ENCODE assay signal across 23 mouse cellular contexts in the genomic region with DNA sequence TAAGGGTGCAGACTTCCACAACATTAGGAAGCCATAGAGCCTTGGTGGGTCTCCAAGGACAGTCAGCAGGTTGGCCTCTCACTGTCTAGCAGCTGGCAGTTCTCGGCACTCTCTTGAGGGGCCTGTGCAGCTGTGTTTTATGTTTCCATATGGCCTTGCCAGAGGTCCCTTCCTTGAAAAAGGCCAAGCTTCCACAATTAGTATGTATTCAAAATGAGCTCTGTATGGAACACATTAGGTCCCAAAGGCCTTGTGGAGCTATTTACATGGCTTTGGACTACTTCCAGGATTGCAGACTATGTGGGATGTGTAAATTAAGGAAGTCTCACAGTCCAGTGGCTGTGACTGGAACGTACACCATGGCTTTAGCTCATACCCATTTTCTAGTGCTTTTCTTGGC. TPM values are rescaled to one million over a fixed set of nuclear protein-coding genes. Genes with fewer than 3 reads are reported as not detected.
DNase-seq lines count a peak whose midpoint lies in the region; ATAC-seq and TF ChIP-seq lines count a peak whose summit lies in the region.
"Had no signal": no experiment of that assay in that cellular context is flagged by ENCODE, and none has a peak within 500 bp of the region (broad histone marks: within the 10 kb centered on the region; RNA-seq: fewer than 3 reads in every experiment).

No protein-coding gene starts in this region.

- H3K9ac ChIP-seq in heart, embryonic 16.5 days (ENCODE audit: low read length), result no peak overlapping the region
- H3K9ac ChIP-seq in kidney, embryonic 14.5 days (ENCODE audit: low read depth, low read length), result no peak overlapping the region
- H3K9ac ChIP-seq: hindbrain, embryonic 12.5 days; liver, postnatal 0 days had no signal

- no peaks in the 10 kb centered on the region for H3K27me3 ChIP-seq in heart, embryonic 16.5 days (ENCODE audit: control insufficient read depth, insufficient read depth, low read length)
- no peaks in the 10 kb centered on the region for H3K27me3 ChIP-seq in heart, embryonic 10.5 days (ENCODE audit: insufficient read depth, poor library complexity, severe bottlenecking)
- no peaks in the 10 kb centered on the region for H3K27me3 ChIP-seq in kidney, embryonic 14.5 days (ENCODE audit: control insufficient read depth, insufficient read depth, low read length)
- H3K27me3 ChIP-seq: hindbrain, embryonic 12.5 days had no signal

- no peak for TF ChIP-seq POLR2A in brain, embryonic 14.5 days (IDR thresholded peaks at IDR 0.05; ENCODE audit: borderline replicate concordance, extremely low read depth, insufficient read depth, insufficient read length, poor library complexity, severe bottlenecking)

- TF ChIP-seq CTCF in brain, embryonic 14.5 days (IDR thresholded peaks at IDR 0.05; ENCODE audit: borderline replicate concordance, extremely low read depth, insufficient read depth, insufficient read length), result no peak

- no peak overlapping the region for H3K4me2 ChIP-seq in heart, embryonic 16.5 days (ENCODE audit: low read depth, low read length)
- no peak overlapping the region for H3K4me2 ChIP-seq in kidney, embryonic 14.5 days (replicated peaks; ENCODE audit: low read depth, low read length)
- H3K4me2 ChIP-seq: hindbrain, embryonic 12.5 days had no signal

- H3K9me3 ChIP-seq in heart, embryonic 16.5 days (replicated peaks; ENCODE audit: control insufficient read depth, low read length), result no peaks in the 10 kb centered on the region
- no peaks in the 10 kb centered on the region for H3K9me3 ChIP-seq in heart, embryonic 10.5 days
- no peaks in the 10 kb centered on the region for H3K9me3 ChIP-seq in kidney, embryonic 14.5 days (ENCODE audit: control insufficient read depth, low read length)
- H3K9me3 ChIP-seq: hindbrain, embryonic 12.5 days; midbrain, embryonic 10.5 days had no signal

- no peak overlapping the region for H3K4me3 ChIP-seq in heart, embryonic 16.5 days (ENCODE audit: low read length)
- no peak overlapping the region for H3K4me3 ChIP-seq in heart, embryonic 10.5 days
- no peak overlapping the region for H3K4me3 ChIP-seq in kidney, embryonic 14.5 days (ENCODE audit: low read length)
- H3K4me3 ChIP-seq: hindbrain, embryonic 12.5 days; midbrain, embryonic 10.5 days had no signal

- no peaks in the 10 kb centered on the region for H3K36me3 ChIP-seq in heart, embryonic 16.5 days (ENCODE audit: control insufficient read depth, insufficient read depth)
- no peaks in the 10 kb centered on the region for H3K36me3 ChIP-seq in heart, embryonic 10.5 days
- no peaks in the 10 kb centered on the region for H3K36me3 ChIP-seq in kidney, embryonic 14.5 days (ENCODE audit: control insufficient read depth, insufficient read depth, low read length)
- H3K36me3 ChIP-seq: hindbrain, embryonic 12.5 days; midbrain, embryonic 10.5 days had no signal

- 61% methylated on average over 2 of the region's 2 CpGs for WGBS in heart, embryonic 16.5 days
- 75% methylated on average over 2 of the region's 2 CpGs for WGBS in heart, embryonic 10.5 days
- WGBS in kidney, embryonic 14.5 days, result 56% methylated on average over 2 of the region's 2 CpGs

- no peak for DNase-seq in heart, embryonic 10.5 days (ENCODE audit: low spot score)
- peak; percentile 24 for DNase-seq in kidney, postnatal 10 days
- peak; percentile 19 for DNase-seq in brain, embryonic 14.5 days (ENCODE audit: low read depth)
- DNase-seq in gastrocnemius, postnatal 14 days, result peak; percentile 15
- no peak for DNase-seq in right cerebral cortex, postnatal 4 days
- no peak for DNase-seq in adrenal gland, postnatal 4 days (ENCODE audit: low spot score in 2 of 2)
- DNase-seq: adrenal gland, postnatal 36 days; B cell, adult 2 months; cerebellum, adult 2 months; cerebellum, postnatal 36 days; kidney, postnatal 36 days; liver, postnatal 0 days; lung, postnatal 4 days; thymus, postnatal 4 days had no signal

- intact Hi-C loops in gastrocnemius, postnatal 14 days (cut with DNase I; ENCODE audit: low total_unique reads), result no loop called here

- H3K27ac ChIP-seq in heart, embryonic 16.5 days (ENCODE audit: low read length), result no peak overlapping the region
- no peak overlapping the region for H3K27ac ChIP-seq in heart, embryonic 10.5 days
- H3K27ac ChIP-seq in kidney, embryonic 14.5 days (ENCODE audit: low read depth, low read length), result no peak overlapping the region
- H3K27ac ChIP-seq: hindbrain, embryonic 12.5 days; midbrain, embryonic 10.5 days had no signal

- H3K4me1 ChIP-seq in heart, embryonic 16.5 days (ENCODE audit: control insufficient read depth, insufficient read depth, low read length), result 0 out of 2 replicates have a peak, but pooled peaks cover 2% of the 10 kb centered on the region
- no peaks in the 10 kb centered on the region for H3K4me1 ChIP-seq in heart, embryonic 10.5 days
- H3K4me1 ChIP-seq in kidney, embryonic 14.5 days (ENCODE audit: control insufficient read depth, insufficient read depth, low read length), result no peaks in the 10 kb centered on the region
- H3K4me1 ChIP-seq: hindbrain, embryonic 12.5 days; midbrain, embryonic 10.5 days had no signal

- 0 out of 2 replicates have a peak, but pooled peaks have one; percentile 18 for ATAC-seq in heart, embryonic 16.5 days (replicated peaks; ENCODE audit: extremely low read depth, insufficient read depth, low FRiP score)
- ATAC-seq in kidney, embryonic 14.5 days (ENCODE audit: low FRiP score, low TSS enrichment), result no peak
- ATAC-seq: liver, postnatal 0 days had no signal

RNA-seq across cellular contexts. Expression of gene Ppp1r3a, which starts 8.1 kb away (rescaled TPM):
- 4.9 TPM in 2 replicates for polyA plus RNA-seq in heart, embryonic 16.5 days (2015; fragmentation: Nextera tagmentation; extraction: Ambion mirVana)
- polyA plus RNA-seq in heart, embryonic 10.5 days (2016; fragmentation: Nextera tagmentation; extraction: Ambion mirVana), result 1.4 and 2.8 TPM in 2 replicates
- polyA plus RNA-seq in kidney, embryonic 14.5 days (2014; fragmentation: Nextera tagmentation; extraction: Ambion mirVana), result 0.06 TPM in 1 of 2 replicates, not detected in the other
- polyA plus RNA-seq in brain, embryonic 14.5 days (2012; rRNA removed), result not detected in 2 replicates
- total RNA-seq in gastrocnemius, postnatal 14 days (2021), result 100 to 1,000 TPM; 130 to 146 TPM
- total RNA-seq in adrenal gland, postnatal 4 days (2021), result 1 to 10 TPM; 1.2 to 2.1 TPM
- total RNA-seq: layer of hippocampus, postnatal 10 days; midbrain, postnatal 0 days had no signal
- polyA plus RNA-seq: forebrain, embryonic 11.5 days; hindbrain, embryonic 12.5 days; liver, adult 2 months; midbrain, postnatal 0 days; spleen, adult 2 months had no signal

Comparison
In these comparisons a context has a peak if more than half of its experiments do, and no peak if none do; other contexts are left out.
1. DNase-seq: peak in kidney, postnatal 10 days (single experiment), brain, embryonic 14.5 days (single experiment) and gastrocnemius, postnatal 14 days (single experiment); none in heart, embryonic 10.5 days (single experiment), right cerebral cortex, postnatal 4 days (single experiment) and adrenal gland, postnatal 4 days (0 of 2).